Mouse (Mus musculus) T-helper 17 cell (primary cell): ENCODE measurements around the gene Col4a4.

Experiments
- in situ Hi-C, 2 experiments: fragments of 300-600 bp; cut with MboI, MseI; formaldehyde crosslinking; loops; 1 replicate in 1 of 2; 2 replicates in 1 of 2; pipeline ENCODE4 v1.15.1; 2025; ENCODE audit warnings: high pct_unique_total_duplicates in 2 of 2

Col4a4 gene

DNA sequence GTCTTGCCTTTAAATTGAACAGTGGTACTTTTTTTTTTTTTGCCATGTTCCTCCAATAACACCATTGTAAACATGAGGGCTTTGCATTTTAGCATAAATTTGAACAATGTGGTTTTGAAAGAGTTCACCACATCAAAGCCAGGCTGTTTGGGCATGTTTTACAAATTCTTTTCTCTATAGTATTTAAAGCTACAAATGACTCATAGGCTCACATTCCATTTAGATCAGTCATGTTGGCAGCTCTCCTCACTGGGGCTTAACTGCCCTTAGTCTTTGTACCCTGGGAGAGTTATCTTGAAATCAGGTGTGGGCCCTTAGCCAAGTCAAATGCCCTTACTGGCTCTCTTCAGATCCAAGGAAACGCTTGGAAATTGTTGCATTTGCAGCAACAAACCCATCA is 157.6 kb downstream of the Col4a4 start:
- in situ Hi-C loops, result no loop called here

GRCm38 (mm10) chr1:82427729-82428128 is 158.9 kb downstream of the Col4a4 start:
- in situ Hi-C loops, result no loop called here

- in situ Hi-C loops, result no loop called here
Observed at GRCm38 (mm10) chr1:82415641-82416040, 171.0 kb downstream of the Col4a4 start.

GRCm38 (mm10) chr1:82414434-82415045 is 172.1 kb downstream of the Col4a4 start:
- in situ Hi-C loops, result no loop called here

GRCm38 (mm10) chr1:82412085-82412484 is 174.6 kb downstream of the Col4a4 start:
- in situ Hi-C loops, result no loop called here

- in situ Hi-C loops, result no loop called here
Observed at GRCm38 (mm10) chr1:82411521-82411920, 175.1 kb downstream of the Col4a4 start.

DNA sequence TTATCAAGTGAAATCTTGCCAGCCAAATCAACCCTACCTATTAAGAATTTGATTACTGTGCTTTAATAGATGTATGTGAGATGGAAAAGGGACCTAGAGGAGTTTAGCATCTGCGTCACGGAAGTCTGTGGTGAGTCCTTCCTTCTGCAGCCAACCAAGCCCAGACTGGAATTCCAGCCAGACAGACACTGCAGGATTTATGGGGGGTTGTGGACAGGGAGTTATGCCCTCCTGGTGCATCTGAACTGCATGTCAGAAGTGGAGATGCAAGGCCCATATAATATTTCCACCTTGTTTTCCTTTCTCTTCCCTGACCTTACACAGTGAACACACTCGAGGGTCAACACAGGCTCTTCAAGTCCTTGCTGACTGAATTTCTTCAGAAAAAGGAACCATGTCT is 176.1 kb downstream of the Col4a4 start:
- in situ Hi-C loops, result no loop called here

DNA sequence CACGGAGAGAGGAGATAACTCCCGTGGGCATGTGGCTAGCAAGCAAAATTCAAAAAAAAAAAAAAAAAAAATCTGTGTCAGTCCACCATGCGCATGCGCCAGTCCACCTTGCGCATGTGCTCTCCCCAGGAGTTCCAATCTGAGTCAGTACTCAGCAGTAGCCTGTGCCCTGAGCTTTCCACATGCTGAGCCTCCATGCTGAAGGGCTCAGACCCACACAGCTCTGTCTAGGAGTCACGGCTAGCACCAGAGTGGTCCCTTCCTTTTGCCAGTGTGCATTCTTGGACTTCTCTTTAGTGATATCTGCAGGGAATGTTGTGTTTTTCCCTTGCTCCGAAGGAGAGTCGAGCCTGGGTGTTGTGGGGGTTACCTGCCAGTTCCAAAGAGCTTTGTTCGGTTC is 177.4 kb downstream of the Col4a4 start:
- in situ Hi-C loops, result no loop called here

DNA sequence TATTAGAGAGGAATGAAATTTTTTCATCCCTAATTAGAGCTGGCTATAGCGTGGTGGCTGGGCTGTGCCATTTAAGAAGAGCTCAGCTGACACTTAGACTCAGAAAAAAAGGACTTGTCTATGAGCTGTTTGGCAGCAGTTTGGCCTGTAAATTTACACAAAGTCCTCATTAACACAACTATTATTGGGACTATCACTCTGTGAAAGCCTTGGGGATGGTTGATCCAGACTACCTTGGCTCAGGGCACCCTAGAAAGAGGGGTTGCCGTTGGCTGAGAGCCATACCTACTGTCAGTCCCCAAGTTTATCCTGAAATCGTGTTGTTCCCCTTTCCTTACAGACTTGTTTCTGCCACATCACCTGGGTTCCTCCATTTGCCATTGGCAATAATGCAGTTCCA is 178.9 kb downstream of the Col4a4 start:
- in situ Hi-C loops, result no loop called here
